Mouse (Mus musculus) skeletal muscle tissue, adult 2 months (tissue): ENCODE results near the gene Kbtbd12.

ENCODE experiments used
- DNase-seq: peaks from one replicate; pipeline ENCODE4 v3.0.0-alpha.2; 2012; ENCODE audit warnings: low read depth, low spot score

Kbtbd12 gene

DNA sequence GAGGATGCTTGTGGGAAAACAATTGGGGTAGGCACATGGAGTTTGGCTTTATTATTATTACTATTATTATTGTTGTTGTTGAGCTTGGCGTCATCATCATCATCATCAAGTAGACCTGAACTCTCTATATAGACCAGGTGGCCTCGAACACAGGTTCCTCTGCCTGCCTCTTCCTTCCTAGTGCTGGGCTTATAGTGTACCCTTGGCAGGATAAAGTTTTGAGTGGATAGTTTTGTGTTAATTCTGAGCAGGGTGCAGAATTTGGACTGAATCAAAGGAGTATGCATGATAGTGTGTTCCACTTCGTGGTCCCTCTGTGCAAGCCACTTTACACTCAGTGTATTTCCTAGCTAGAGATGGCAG is 137.4 kb downstream of the Kbtbd12 start:
- DNase-seq = no peak

DNA sequence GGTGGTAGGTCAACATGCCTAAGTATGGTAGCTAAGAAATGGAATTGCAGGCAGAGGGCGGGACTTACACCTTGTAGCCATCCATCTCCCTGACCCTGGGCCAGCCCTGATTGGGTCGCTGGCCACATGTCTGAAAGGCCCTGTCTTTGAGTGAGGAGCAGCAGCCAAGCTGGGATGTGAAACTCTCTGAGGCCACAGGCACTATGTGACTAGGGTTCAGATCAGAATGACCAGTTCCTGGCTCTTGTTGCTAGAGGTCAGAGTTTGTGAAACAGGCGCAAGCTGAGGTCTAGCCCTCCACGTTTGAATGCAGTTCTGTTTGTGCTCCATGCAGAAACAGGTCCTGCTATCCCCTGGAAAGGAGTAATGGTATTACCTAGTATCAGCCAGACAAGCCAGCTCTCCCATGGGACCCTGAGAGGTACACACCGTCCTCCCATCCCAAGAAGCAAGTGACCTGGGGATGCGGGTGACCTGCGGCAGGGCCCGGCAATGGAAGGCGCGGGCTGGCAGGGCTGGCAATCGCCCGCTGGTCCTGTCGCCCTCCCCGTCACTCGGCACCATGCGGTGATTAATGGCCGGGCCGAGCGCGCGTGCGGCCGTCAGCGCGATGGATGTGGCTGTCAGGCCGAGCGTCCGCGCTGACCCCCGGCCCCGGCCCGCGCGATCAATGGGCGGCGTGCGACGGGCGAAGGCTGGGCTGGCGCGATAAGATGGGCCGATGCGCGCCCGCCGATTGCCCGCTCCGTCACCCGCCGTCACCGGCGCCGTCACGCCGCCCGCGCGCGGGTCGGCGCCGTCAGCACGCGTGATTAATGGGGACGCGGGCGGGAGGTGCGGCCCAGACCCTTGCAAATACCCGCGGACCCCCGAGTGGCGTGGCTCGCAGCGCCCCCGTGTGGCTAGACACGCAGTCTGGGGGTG is 138.0 kb downstream of the Kbtbd12 start:
- no peak for DNase-seq
